Mouse (Mus musculus): ENCODE measurements at regions not wholly inside any gene's neighbourhood (a gene's known extent, or its start where the extent isn't known, plus 50 kb on each side); places are given as distances from the start of the nearest gene placed in this dataset.

GRCm38 (mm10) chr12:32621739-32622138 lies 197.6 kb upstream of the Nampt start:
- 93% methylated on average over 5 of the region's 5 CpGs for WGBS
- H3K4me1 ChIP-seq, result peaks cover 4% of the 10 kb centered on the region; the same call in 1 of the 2 replicates
- no peaks in the 10 kb centered on the region for H3K9me3 ChIP-seq
- no peak overlapping the region for H3K4me3 ChIP-seq
- H3K27ac ChIP-seq (replicated peaks), result no peak overlapping the region
- H3K27me3 ChIP-seq (replicated peaks; ENCODE audit: low read depth, poor library complexity, severe bottlenecking), result no peaks in the 10 kb centered on the region
- H3K36me3 ChIP-seq (replicated peaks), result no peaks in the 10 kb centered on the region
- no peak for DNase-seq (ENCODE audit: low spot score)

DNA sequence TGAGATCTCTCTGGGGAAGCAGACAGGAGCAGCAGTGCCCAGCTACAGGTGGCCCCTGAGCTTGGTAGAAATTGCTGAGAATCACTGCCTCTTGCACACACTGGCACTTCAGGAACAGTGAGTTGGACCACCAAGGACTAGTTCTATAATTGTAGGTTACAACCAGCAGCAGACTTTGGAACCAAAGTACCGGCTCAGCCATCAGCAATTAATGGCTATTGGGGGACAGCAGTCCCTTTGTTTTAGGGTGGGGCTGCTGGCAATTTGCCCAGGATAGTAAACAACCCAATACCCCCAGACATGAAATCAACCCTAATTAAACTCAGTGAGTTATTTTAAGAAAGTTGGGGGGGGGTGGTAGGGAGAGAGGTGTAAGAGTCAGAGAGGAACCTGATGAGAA lies 190.8 kb upstream of the Nampt start:
- DNase-seq (ENCODE audit: low spot score), result no peak
- no peaks in the 10 kb centered on the region for H3K36me3 ChIP-seq (replicated peaks)
- H3K9me3 ChIP-seq, result no peaks in the 10 kb centered on the region
- H3K4me3 ChIP-seq, result no peak overlapping the region
- H3K27ac ChIP-seq (replicated peaks), result no peak overlapping the region
- H3K27me3 ChIP-seq (replicated peaks; ENCODE audit: low read depth, poor library complexity, severe bottlenecking), result peaks cover 12% of the 10 kb centered on the region; the same call in 1 of the 2 replicates
- peaks cover 4% of the 10 kb centered on the region; the same call in 1 of the 2 replicates for H3K4me1 ChIP-seq
- 49% methylated on average over 1 of the region's 1 CpGs for WGBS

GRCm38 (mm10) chr12:32632935-32633334 lies 186.4 kb upstream of the Nampt start:
- H3K4me1 ChIP-seq, result peaks cover 6% of the 10 kb centered on the region; the same call in 1 of the 2 replicates
- DNase-seq (ENCODE audit: low spot score), result no peak
- H3K36me3 ChIP-seq (replicated peaks), result no peaks in the 10 kb centered on the region
- 45% methylated on average over 3 of the region's 3 CpGs for WGBS
- H3K4me3 ChIP-seq, result no peak overlapping the region
- no peaks in the 10 kb centered on the region for H3K9me3 ChIP-seq
- H3K27me3 ChIP-seq (replicated peaks; ENCODE audit: low read depth, poor library complexity, severe bottlenecking), result peaks cover 26% of the 10 kb centered on the region
- H3K27ac ChIP-seq (replicated peaks), result no peak overlapping the region

- H3K9me3 ChIP-seq, result no peaks in the 10 kb centered on the region
- H3K27me3 ChIP-seq (replicated peaks; ENCODE audit: low read depth, poor library complexity, severe bottlenecking), result peaks cover 26% of the 10 kb centered on the region
- no peak overlapping the region for H3K27ac ChIP-seq (replicated peaks)
- no peak overlapping the region for H3K4me3 ChIP-seq
- 49% methylated on average over 5 of the region's 5 CpGs for WGBS
- no peaks in the 10 kb centered on the region for H3K36me3 ChIP-seq (replicated peaks)
- DNase-seq (ENCODE audit: low spot score), result no peak
- peaks cover 6% of the 10 kb centered on the region; the same call in 1 of the 2 replicates for H3K4me1 ChIP-seq
Observed at GRCm38 (mm10) chr12:32635055-32635454, 184.3 kb upstream of the Nampt start.

DNA sequence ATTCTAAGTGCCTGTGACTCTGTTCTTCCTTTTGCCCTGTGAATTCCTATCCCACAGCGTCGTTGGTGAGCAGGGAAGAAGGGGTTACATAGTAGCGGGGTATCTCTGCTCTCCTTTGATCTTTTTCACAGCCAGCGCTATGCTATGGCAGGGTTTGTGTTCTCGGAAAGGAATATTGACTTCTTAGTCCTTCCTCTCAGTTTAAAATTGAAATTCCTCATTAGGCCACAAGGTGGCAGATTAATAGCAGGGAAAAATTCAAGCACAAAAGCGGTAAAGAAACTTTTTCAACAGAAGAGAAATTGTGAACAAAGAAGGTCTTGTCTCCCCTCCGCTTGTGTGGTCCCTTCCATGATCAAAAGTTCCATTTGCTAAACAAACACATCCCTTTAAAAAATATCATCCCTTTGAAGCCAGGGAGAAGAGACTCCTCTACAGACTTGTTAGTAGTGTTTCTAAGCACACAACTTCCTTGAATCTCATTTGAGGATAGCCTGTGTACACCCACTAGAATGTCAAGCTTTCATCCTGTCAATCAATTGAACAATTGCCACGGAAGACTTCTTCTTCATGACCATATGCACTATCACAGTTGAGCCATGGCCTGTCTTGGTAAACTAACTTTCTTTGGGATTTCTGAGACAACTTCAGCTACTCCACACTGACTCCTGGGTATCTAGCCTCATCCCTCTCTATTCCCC lies 181.8 kb upstream of the Nampt start:
- Histone ChIP-seq H3K27ac (replicated peaks) (peak overlapping the region; percentile 57; the same call in 1 of the 2 replicates), H3K27me3 (replicated peaks; ENCODE audit: low read depth, poor library complexity, severe bottlenecking) (peaks cover 13% of the 10 kb centered on the region), H3K4me1 (peaks cover 10% of the 10 kb centered on the region; the same call in 1 of the 2 replicates), H3K4me3 (no peak overlapping the region), H3K36me3 (replicated peaks) (no peaks in the 10 kb centered on the region), H3K9me3 (no peaks in the 10 kb centered on the region)
- WGBS, result 4% methylated on average over 8 of the region's 8 CpGs
- no peak for DNase-seq (ENCODE audit: low spot score)

- no peaks in the 10 kb centered on the region for H3K9me3 ChIP-seq
- 67% methylated on average over 2 of the region's 2 CpGs for WGBS
- no peak overlapping the region for H3K4me3 ChIP-seq
- H3K4me1 ChIP-seq, result 0 out of 2 replicates have a peak, but pooled peaks cover 3% of the 10 kb centered on the region
- peaks cover 2% of the 10 kb centered on the region; the same call in 1 of the 2 replicates for H3K27me3 ChIP-seq (replicated peaks; ENCODE audit: low read depth, poor library complexity, severe bottlenecking)
- no peaks in the 10 kb centered on the region for H3K36me3 ChIP-seq (replicated peaks)
- no peak overlapping the region for H3K27ac ChIP-seq (replicated peaks)
- DNase-seq (ENCODE audit: low spot score), result no peak
Observed at GRCm38 (mm10) chr12:32640591-32640990, 178.8 kb upstream of the Nampt start.

GRCm38 (mm10) chr12:32642493-32642892 lies 176.9 kb upstream of the Nampt start:
- H3K36me3 ChIP-seq (replicated peaks), result no peaks in the 10 kb centered on the region
- no peak overlapping the region for H3K27ac ChIP-seq (replicated peaks)
- H3K27me3 ChIP-seq (replicated peaks; ENCODE audit: low read depth, poor library complexity, severe bottlenecking), result no peaks in the 10 kb centered on the region; the same call in 1 of the 2 replicates
- H3K9me3 ChIP-seq, result no peaks in the 10 kb centered on the region
- H3K4me1 ChIP-seq, result 0 out of 2 replicates have a peak, but pooled peaks cover 3% of the 10 kb centered on the region
- no peak overlapping the region for H3K4me3 ChIP-seq
- no peak for DNase-seq (ENCODE audit: low spot score)
- 82% methylated on average over 1 of the region's 1 CpGs for WGBS

DNA sequence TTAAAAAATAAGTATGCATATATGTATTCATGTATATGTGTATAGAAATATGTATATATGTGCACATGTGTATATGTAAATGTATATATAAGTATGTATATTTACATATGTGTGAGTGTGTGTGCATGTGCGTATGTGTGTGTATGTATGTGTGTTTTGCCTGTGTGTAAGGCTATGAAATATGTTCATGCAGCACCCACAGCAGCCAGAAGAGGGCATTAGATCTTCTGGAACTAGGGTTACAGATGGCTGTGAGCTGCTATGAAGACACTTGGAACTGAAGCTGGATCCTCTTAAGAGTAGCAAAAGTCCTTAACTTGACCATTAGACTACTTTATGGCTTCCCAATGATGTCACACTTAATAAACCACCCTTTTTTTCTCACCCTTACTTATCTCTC lies 166.2 kb upstream of the Nampt start:
- Histone ChIP-seq H3K9me3 (no peaks in the 10 kb centered on the region), H3K4me1 (no peaks in the 10 kb centered on the region), H3K4me3 (no peak overlapping the region), H3K27ac (replicated peaks) (no peak overlapping the region), H3K27me3 (replicated peaks; ENCODE audit: low read depth, poor library complexity, severe bottlenecking) (no peaks in the 10 kb centered on the region), H3K36me3 (replicated peaks) (no peaks in the 10 kb centered on the region)
- WGBS, result 95% methylated on average over 1 of the region's 1 CpGs
- no peak for DNase-seq (ENCODE audit: low spot score)

DNA sequence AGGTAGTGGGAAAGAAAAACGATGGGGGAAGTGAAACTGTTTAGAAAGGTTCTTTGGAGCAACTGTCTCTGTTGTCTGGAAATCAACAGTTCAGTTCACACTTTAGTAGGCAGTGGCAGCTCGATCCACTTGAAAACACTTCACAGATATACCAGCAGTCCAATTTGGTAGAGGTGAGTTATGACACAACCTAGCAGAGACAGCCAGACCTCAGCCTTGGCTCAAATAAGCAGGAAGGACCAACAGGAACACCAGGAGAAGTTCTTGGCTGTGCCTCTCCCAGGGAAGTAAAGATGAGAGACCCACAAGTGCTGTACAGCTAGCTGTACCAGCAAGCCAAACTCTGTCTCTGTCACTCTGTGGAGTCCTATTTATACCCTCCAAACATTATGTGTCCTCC lies 163.2 kb upstream of the Nampt start:
- WGBS, result 86% methylated on average over 2 of the region's 2 CpGs
- no peak for DNase-seq (ENCODE audit: low spot score)
- no peaks in the 10 kb centered on the region for H3K27me3 ChIP-seq (replicated peaks; ENCODE audit: low read depth, poor library complexity, severe bottlenecking)

DNA sequence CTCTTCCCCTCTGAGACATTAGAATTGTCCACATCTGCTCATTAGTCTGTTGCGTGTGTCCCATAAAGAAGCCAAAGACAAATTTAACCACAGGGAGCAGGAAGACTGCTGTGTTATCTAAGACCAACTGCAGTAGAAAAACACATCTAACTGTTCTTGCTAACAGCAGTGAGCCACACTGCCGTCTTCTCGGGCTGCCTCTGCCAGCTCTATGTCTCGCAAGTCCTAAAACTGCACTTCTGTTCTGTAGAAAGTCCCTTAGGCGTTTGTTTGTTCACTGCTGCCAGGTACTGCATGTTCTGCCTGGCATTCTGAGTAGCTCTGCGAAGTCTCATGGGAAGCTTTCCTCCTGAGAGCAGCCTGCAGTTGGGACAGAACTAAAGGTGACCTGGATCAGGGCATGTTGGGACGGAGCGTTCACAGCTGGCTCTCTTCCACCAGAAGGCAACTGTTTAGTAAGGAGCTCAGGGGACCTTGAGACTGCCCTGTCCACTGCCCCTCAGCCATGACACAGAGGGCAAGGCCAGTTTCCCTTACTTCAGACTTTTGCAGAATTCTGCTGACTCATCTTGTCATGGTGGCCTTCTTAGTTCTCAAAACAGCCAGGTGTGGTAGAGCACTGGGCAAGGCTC lies 157.4 kb upstream of the Nampt start:
- WGBS, result 85% methylated on average over 8 of the region's 8 CpGs
- no peaks in the 10 kb centered on the region for H3K36me3 ChIP-seq (replicated peaks)

More for the DNA sequence above, 163.2 kb upstream of the Nampt start:
- no peaks in the 10 kb centered on the region for H3K4me1 ChIP-seq
- no peaks in the 10 kb centered on the region for H3K36me3 ChIP-seq (replicated peaks)
- H3K4me3 ChIP-seq, result no peak overlapping the region
- no peak overlapping the region for H3K27ac ChIP-seq (replicated peaks)
- no peaks in the 10 kb centered on the region for H3K9me3 ChIP-seq

DNA sequence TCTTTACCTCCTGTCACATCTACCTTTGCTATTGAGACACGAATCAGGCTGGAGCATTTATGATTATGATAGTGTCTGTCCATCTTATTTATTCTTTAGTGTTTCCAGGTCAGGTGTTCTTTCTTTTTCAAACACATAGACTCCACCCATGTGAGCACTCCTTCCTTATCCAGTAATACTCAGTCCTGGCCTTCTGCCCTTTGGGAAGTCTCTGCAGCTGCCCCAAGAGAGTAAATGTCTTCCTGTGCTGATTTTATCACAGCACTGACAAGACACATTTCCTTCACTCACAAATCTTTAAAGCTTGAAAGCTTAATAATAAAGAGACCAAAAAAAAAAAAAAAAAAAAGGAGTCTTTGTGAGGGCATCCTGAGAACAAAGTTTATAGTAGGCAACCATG lies 153.3 kb upstream of the Nampt start:
- H3K4me3 ChIP-seq, result no peak overlapping the region
- H3K27me3 ChIP-seq (replicated peaks; ENCODE audit: low read depth, poor library complexity, severe bottlenecking), result no peaks in the 10 kb centered on the region
- 84% methylated on average over 1 of the region's 1 CpGs for WGBS
- no peak overlapping the region for H3K27ac ChIP-seq (replicated peaks)
- no peak for DNase-seq (ENCODE audit: low spot score)
- H3K36me3 ChIP-seq (replicated peaks), result no peaks in the 10 kb centered on the region
- no peaks in the 10 kb centered on the region for H3K4me1 ChIP-seq
- H3K9me3 ChIP-seq, result no peaks in the 10 kb centered on the region

More for the DNA sequence above, 157.4 kb upstream of the Nampt start:
- DNase-seq (ENCODE audit: low spot score), result no peak
- Histone ChIP-seq H3K9me3 (no peaks in the 10 kb centered on the region), H3K27ac (replicated peaks) (no peak overlapping the region), H3K27me3 (replicated peaks; ENCODE audit: low read depth, poor library complexity, severe bottlenecking) (no peaks in the 10 kb centered on the region), H3K4me3 (no peak overlapping the region), H3K4me1 (no peaks in the 10 kb centered on the region)

- H3K27me3 ChIP-seq (replicated peaks; ENCODE audit: low read depth, poor library complexity, severe bottlenecking), result no peaks in the 10 kb centered on the region
- no peaks in the 10 kb centered on the region for H3K4me1 ChIP-seq
- H3K9me3 ChIP-seq, result no peaks in the 10 kb centered on the region
- 81% methylated on average over 1 of the region's 1 CpGs for WGBS
- H3K4me3 ChIP-seq, result no peak overlapping the region
- H3K36me3 ChIP-seq (replicated peaks), result no peaks in the 10 kb centered on the region
- DNase-seq (ENCODE audit: low spot score), result no peak
- H3K27ac ChIP-seq (replicated peaks), result no peak overlapping the region
Observed at GRCm38 (mm10) chr12:32677908-32678307, 141.4 kb upstream of the Nampt start.

- 80% methylated on average over 1 of the region's 1 CpGs for WGBS
- H3K36me3 ChIP-seq (replicated peaks), result no peaks in the 10 kb centered on the region
Observed at GRCm38 (mm10) chr12:32678756-32679155, 140.6 kb upstream of the Nampt start.

More at GRCm38 (mm10) chr12:32678756-32679155, 140.6 kb upstream of the Nampt start:
- Histone ChIP-seq H3K4me3 (no peak overlapping the region), H3K27me3 (replicated peaks; ENCODE audit: low read depth, poor library complexity, severe bottlenecking) (no peaks in the 10 kb centered on the region), H3K9me3 (no peaks in the 10 kb centered on the region), H3K4me1 (no peaks in the 10 kb centered on the region), H3K27ac (replicated peaks) (no peak overlapping the region)
- DNase-seq (ENCODE audit: low spot score), result no peak
